Mouse (Mus musculus): ENCODE data around the gene Gpr153. TPM values are rescaled to one million over a fixed set of nuclear protein-coding genes. Genes with fewer than 3 reads are reported as not detected.

Gene Gpr153
- total RNA-seq, 2 experiments from 2014 or later: not detected

Other genes with a start within 250 kb of the Gpr153 start
- gene Zbtb48, start 246.6 kb upstream of the Gpr153 start, total RNA-seq (2014; fragmentation: Nextera tagmentation): 6.6 and 27.2 TPM in 2 replicates
- 7.0 and 10.6 TPM in 2 replicates for gene Zbtb48, start 246.6 kb upstream of the Gpr153 start, total RNA-seq (2017)
- gene Tas1r1, start 235.7 kb upstream of the Gpr153 start, total RNA-seq (2014; fragmentation: Nextera tagmentation): 0.74 TPM in 1 of 2 replicates, not detected in the other
- gene Tas1r1, start 235.7 kb upstream of the Gpr153 start, total RNA-seq (2017): 0.88 TPM in 1 of 2 replicates, not detected in the other
- 64.3 and 67.6 TPM in 2 replicates for gene Nol9, start 234.9 kb upstream of the Gpr153 start, total RNA-seq (2014; fragmentation: Nextera tagmentation)
- gene Nol9, start 234.9 kb upstream of the Gpr153 start, total RNA-seq (2017): 45.2 and 60.8 TPM in 2 replicates
- 8.9 and 15.6 TPM in 2 replicates for gene Plekhg5, start 201.7 kb upstream of the Gpr153 start, total RNA-seq (2014; fragmentation: Nextera tagmentation)
- 6.8 and 7.1 TPM in 2 replicates for gene Plekhg5, start 201.7 kb upstream of the Gpr153 start, total RNA-seq (2017)
- gene Tnfrsf25, start 158.3 kb upstream of the Gpr153 start, total RNA-seq (2014; fragmentation: Nextera tagmentation): not detected in 2 replicates
- not detected in 2 replicates for gene Tnfrsf25, start 158.3 kb upstream of the Gpr153 start, total RNA-seq (2017)
- 2.9 and 5.7 TPM in 2 replicates for gene Espn, start 121.9 kb upstream of the Gpr153 start, total RNA-seq (2014; fragmentation: Nextera tagmentation)
- 2.2 and 3.1 TPM in 2 replicates for gene Espn, start 121.9 kb upstream of the Gpr153 start, total RNA-seq (2017)
- gene Hes2, start 115.4 kb upstream of the Gpr153 start, total RNA-seq (2014; fragmentation: Nextera tagmentation): 0.35 TPM in 1 of 2 replicates, not detected in the other
- not detected in 2 replicates for gene Hes2, start 115.4 kb upstream of the Gpr153 start, total RNA-seq (2017)
- gene Acot7, start 96.1 kb upstream of the Gpr153 start, total RNA-seq (2014; fragmentation: Nextera tagmentation): 33.8 and 42.9 TPM in 2 replicates
- gene Acot7, start 96.1 kb upstream of the Gpr153 start, total RNA-seq (2017): 25.3 and 38.1 TPM in 2 replicates
- gene Hes3, start 17.4 kb downstream of the Gpr153 start, total RNA-seq (2014; fragmentation: Nextera tagmentation): not detected in 2 replicates
- gene Hes3, start 17.4 kb downstream of the Gpr153 start, total RNA-seq (2017): not detected in 2 replicates
- 23.1 and 26.7 TPM in 2 replicates for gene Icmt, start 23.0 kb downstream of the Gpr153 start, total RNA-seq (2014; fragmentation: Nextera tagmentation)
- gene Icmt, start 23.0 kb downstream of the Gpr153 start, total RNA-seq (2017): 12.6 and 12.9 TPM in 2 replicates
- gene Rnf207, start 44.8 kb downstream of the Gpr153 start, total RNA-seq (2014; fragmentation: Nextera tagmentation): not detected in 2 replicates
- 0.38 TPM in 1 of 2 replicates, not detected in the other for gene Rnf207, start 44.8 kb downstream of the Gpr153 start, total RNA-seq (2017)
- gene Rpl22, start 51.5 kb downstream of the Gpr153 start, total RNA-seq (2014; fragmentation: Nextera tagmentation): 2,168 and 2,467 TPM in 2 replicates
- gene Rpl22, start 51.5 kb downstream of the Gpr153 start, total RNA-seq (2017): 3,890 and 4,556 TPM in 2 replicates
- gene Chd5, start 64.4 kb downstream of the Gpr153 start, total RNA-seq (2014; fragmentation: Nextera tagmentation): 0.10 TPM in 1 of 2 replicates, not detected in the other
- gene Chd5, start 64.4 kb downstream of the Gpr153 start, total RNA-seq (2017): 0.04 TPM in 1 of 2 replicates, not detected in the other
- 0.61 TPM in 1 of 2 replicates, not detected in the other for gene Nphp4, start 202.5 kb downstream of the Gpr153 start, total RNA-seq (2014; fragmentation: Nextera tagmentation)
- 0.19 TPM in 1 of 2 replicates, not detected in the other for gene Nphp4, start 202.5 kb downstream of the Gpr153 start, total RNA-seq (2017)
- gene Kcnab2, start 203.6 kb downstream of the Gpr153 start, total RNA-seq (2014; fragmentation: Nextera tagmentation): 42.5 and 57.5 TPM in 2 replicates
- gene Kcnab2, start 203.6 kb downstream of the Gpr153 start, total RNA-seq (2017): 59.7 and 75.3 TPM in 2 replicates